Mouse (Mus musculus) MEL (cell line): ENCODE data around the gene Olfr575.

Experiments
- CHD1 ChIP-seq: IDR thresholded peaks from 2 replicates; pipeline ENCODE4 v1.6.1; 2012; ENCODE audit warnings: low read depth, mild to moderate bottlenecking, inconsistent platforms, low read length, improper control_type of control experiment
- CTCF ChIP-seq, 3 experiments: IDR thresholded peaks in 2 of 3; conservative IDR thresholded peaks in 1 of 3; 2 replicates each; pipeline ENCODE4 v1.5.1; 2011 to 2012; ENCODE audit warnings: low read length in 3 of 3, low read depth in 2 of 3, mild to moderate bottlenecking in 2 of 3, improper control_type of control experiment in 1 of 3, inconsistent platforms in 1 of 3, mixed read lengths in 1 of 3, moderate library complexity in 1 of 3; ENCODE audit not compliant: control insufficient read depth in 1 of 3, insufficient read depth in 1 of 3, poor library complexity in 1 of 3, severe bottlenecking in 1 of 3
- EP300 ChIP-seq, 2 experiments: IDR thresholded peaks; 2 replicates each; pipeline ENCODE4 v1.6.1; 2011; ENCODE audit warnings: improper control_type of control experiment in 2 of 2, low read length in 2 of 2, low read depth in 1 of 2, mild to moderate bottlenecking in 1 of 2
- ETS1 ChIP-seq: IDR thresholded peaks from 2 replicates; pipeline ENCODE4 v1.6.1; 2012; ENCODE audit warnings: low read depth, mild to moderate bottlenecking, inconsistent platforms, low read length, improper control_type of control experiment, moderate library complexity
- HCFC1 ChIP-seq: IDR thresholded peaks from 2 replicates; pipeline ENCODE4 v1.6.1; 2012; ENCODE audit warnings: low read depth, mild to moderate bottlenecking, inconsistent platforms, low read length, improper control_type of control experiment, moderate library complexity
- KAT2A ChIP-seq: conservative IDR thresholded peaks from 2 replicates; pipeline ENCODE4 v1.6.1; 2012; ENCODE audit warnings: low read depth, low read length, improper control_type of control experiment, inconsistent platforms
- MAX ChIP-seq: IDR thresholded peaks from 2 replicates; pipeline ENCODE4 v1.6.1; 2011; ENCODE audit warnings: low read length, improper control_type of control experiment
- MXI1 ChIP-seq: IDR thresholded peaks from 2 replicates; pipeline ENCODE4 v1.6.1; 2011; ENCODE audit warnings: mild to moderate bottlenecking, low read depth, low read length, improper control_type of control experiment
- POLR2A ChIP-seq, 2 experiments: IDR thresholded peaks; 2 replicates each; pipeline ENCODE4 v1.6.1; 2011 to 2012; ENCODE audit warnings: low read length in 2 of 2, mild to moderate bottlenecking in 2 of 2, control low read depth in 1 of 2, improper control_type of control experiment in 1 of 2, low read depth in 1 of 2, moderate library complexity in 1 of 2; ENCODE audit not compliant: control insufficient read depth in 1 of 2, insufficient read depth in 1 of 2, poor library complexity in 1 of 2
- SMC3 ChIP-seq: IDR thresholded peaks from 2 replicates; pipeline ENCODE4 v1.6.1; 2011; ENCODE audit warnings: low read depth, low read length, improper control_type of control experiment
- UBTF ChIP-seq: IDR thresholded peaks from 2 replicates; pipeline ENCODE4 v1.6.1; 2012; ENCODE audit warnings: low read depth, mild to moderate bottlenecking, inconsistent platforms, low read length, improper control_type of control experiment, moderate library complexity, borderline replicate concordance; ENCODE audit not compliant: insufficient read depth

GRCm38 (mm10) chr7:102950732-102951131 lies 7.8 kb downstream of the Olfr575 start:
- TF ChIP-seq CTCF (IDR thresholded peaks at IDR 0.05 in 2 of 3, conservative IDR thresholded peaks at IDR 0.05 in 1 of 3; ENCODE audit: control insufficient read depth in 1 of 3, insufficient read depth in 1 of 3, low read depth in 2 of 3, low read length in 3 of 3, poor library complexity in 1 of 3, severe bottlenecking in 1 of 3) = no peak
- no peak for TF ChIP-seq HCFC1
- TF ChIP-seq SMC3 = no peak
- no peak for TF ChIP-seq POLR2A (IDR thresholded peaks at IDR 0.05; ENCODE audit: control insufficient read depth in 1 of 2, insufficient read depth in 1 of 2, low read depth in 1 of 2, low read length in 2 of 2, poor library complexity in 1 of 2)
- no peak for TF ChIP-seq ETS1
- TF ChIP-seq MXI1 = no peak
- TF ChIP-seq MAX = no peak
- TF ChIP-seq UBTF = no peak
- TF ChIP-seq KAT2A = no peak
- TF ChIP-seq EP300 (IDR thresholded peaks at IDR 0.05; ENCODE audit: low read depth in 1 of 2, low read length in 2 of 2) = no peak
- no peak for TF ChIP-seq CHD1
